Mouse (Mus musculus): Measurements from ENCODE around the gene Pecam1.
"Not testable (repeated sequence)": the region's sequence is repeated elsewhere in the genome, so short reads cannot be mapped to it uniquely, and the experiment has no call there.

Gene Pecam1

GRCm38 (mm10) chr11:106665328-106665727 is 85.1 kb downstream of the Pecam1 start:
- DNase-seq = no peak

GRCm38 (mm10) chr11:106664691-106665090 is 85.7 kb downstream of the Pecam1 start:
- no peak for DNase-seq

GRCm38 (mm10) chr11:106663838-106664237 is 86.6 kb downstream of the Pecam1 start:
- no peak for DNase-seq

GRCm38 (mm10) chr11:106662634-106663407 is 87.6 kb downstream of the Pecam1 start:
- no peak for DNase-seq

DNA sequence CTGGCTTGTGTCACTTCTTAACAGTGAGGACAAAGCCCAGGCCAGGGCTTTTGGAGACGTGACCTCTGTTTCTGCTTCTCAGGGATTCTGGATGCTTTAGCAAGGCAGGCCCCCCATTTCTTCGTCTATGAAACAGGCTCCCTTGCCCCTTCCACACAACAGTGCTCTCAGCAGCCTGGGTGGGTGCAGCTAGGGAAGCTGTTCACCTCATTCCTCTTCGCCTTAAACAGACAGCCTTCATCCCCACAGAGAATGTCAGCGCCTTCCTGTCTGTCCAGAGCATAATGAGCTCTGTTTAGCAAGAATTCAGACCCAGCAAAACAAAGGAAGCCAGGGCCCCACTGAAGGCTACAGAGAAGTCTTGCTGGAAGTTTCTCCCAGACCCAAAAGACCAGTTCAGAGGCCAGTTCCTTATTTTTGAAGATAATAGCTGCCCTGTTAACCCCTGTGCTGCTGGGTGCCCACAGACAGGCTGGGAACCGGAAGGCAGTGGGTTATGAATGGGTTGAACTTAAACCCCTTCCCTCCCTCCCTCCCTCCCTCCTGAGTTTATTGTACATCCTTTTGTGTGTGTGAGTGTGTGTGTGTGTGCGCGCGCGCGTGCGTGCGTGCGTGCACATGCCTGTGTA is 89.9 kb downstream of the Pecam1 start:
- no peak for DNase-seq

DNA sequence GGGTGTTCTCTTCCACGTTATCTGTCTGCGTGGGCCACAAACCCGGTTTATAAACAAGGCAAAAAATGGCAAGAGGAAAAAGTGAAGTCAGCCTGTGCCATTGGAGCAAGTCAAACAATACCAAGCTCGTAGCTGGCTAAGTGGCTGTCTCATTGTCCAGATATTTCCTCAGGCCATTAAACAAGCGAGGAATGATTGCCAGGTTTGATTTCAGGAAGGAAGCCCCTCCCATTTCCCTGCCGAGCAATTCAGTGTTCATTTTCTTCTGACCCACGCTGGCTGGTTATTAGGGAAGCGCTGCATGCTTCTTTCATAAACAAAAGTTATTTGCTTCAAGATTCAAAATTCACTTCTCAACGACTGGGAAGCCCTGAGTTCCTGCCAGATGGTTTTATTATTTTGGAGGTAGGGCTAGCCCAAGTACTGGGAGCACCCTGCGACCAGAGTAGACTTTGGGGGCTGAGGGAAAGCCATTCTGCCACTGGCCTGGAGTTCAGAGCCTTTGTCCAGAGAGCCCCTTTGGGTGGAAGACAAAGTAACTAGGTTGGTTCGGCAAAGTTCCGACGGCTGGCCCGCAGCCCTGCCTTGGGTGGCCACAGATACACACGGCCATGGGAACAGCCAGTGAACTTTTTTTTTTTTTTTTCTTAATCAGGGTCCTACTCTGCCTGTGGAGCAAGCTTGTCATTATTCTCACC is 90.7 kb downstream of the Pecam1 start:
- DNase-seq = no peak

DNA sequence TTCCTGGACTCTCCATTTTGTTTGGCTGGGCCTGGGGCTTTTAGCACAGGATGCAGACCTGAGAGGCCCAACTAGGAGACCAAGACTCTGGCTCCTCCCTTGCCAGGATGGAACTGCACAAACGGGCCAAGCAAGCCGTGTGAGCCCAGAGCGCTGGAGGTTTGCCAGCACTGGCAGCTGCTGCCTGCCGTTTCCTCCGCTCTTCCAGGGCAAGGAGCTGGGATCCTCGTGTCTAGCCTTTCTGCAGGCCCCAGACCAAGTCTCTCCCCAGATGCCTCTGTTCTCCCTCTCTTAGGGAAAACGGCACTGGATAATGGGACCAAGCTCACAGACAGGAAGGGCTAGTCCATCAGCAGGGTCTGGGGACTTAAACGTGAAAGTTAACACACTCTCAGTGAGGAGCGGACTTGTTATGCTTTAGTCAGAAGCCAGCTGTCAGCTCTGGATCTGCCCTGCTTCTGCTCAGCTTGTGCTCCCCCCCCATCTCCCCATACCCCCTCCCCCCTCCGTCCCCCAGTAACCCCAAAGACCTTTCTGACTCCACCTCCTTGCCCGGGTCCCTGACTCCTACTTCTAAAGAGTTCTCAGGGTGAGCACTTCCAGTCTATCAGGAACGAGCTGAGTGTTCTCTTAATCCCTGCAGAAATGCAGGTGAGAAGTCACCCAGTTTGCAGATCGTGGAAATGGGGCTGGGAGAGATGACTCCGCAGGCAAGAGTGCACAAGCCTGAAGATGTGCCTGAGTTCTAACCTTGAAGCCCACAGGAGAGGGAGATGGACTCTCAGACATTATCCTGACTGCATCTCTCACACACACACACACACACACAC is 92.2 kb downstream of the Pecam1 start:
- peak; percentile 87 to 89 for DNase-seq

DNA sequence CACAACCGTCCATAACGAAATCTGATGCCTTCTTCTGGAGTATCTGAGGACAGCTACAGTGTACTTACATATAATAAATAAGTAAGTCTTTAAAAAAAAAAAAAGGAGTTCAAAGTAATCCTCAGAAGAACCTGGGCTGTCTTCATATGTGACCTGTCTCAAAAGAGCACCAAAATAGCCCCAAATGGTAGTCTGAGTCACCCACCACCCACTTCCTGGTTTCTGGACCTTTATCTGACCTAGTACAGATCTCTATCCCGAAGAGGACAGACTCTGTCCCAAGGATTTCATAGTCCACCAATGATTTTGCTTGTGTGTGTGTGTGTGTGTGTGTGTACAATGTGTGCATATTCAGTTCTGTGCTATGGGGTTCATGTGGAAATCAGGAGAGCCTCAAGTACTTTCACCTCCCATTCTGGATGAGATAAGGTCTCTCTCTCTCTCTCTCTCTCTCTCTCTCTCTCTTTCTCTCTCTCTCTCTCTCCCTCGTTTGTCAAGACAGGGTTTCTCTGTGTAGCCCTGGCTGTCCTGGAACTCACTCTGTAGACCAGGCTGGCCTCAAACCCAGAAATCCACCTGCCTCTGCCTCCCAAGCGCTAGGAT is 93.4 kb downstream of the Pecam1 start:
- not testable (repeated sequence) for DNase-seq

GRCm38 (mm10) chr11:106648347-106648746 is 102.1 kb downstream of the Pecam1 start:
- peak; percentile 75 to 86 for DNase-seq

DNA sequence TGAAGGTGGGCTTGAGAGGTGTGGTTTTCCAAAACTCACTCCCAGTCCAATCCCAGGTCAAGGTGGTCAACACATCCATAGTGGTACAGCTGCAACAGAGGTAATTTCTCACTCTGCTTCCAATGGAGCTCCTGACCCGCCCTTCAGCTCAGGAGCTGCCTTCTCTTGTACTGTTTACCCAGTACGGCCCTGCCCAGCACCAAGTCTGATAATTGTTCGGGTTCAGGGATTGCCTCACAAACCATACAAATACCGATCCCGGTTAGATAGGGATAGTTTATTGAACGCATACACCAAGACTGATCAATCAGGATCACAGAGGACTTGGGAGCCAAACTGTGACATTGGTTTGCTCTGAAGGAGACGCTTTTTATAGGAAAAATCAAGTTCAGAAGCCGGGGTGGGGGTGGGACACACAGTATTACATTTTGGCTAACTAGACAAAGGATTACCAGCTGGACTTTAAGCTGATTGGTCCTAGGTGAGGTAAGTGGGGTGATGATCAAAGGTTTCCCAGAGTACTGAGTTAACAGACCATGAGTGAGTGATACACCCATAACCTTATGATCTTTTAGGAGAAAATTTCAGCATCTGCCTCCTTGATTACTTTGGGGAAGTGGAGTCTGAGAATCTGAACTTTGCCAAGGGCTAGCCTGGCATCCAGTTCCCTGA is 107.3 kb downstream of the Pecam1 start:
- no peak for DNase-seq

DNA sequence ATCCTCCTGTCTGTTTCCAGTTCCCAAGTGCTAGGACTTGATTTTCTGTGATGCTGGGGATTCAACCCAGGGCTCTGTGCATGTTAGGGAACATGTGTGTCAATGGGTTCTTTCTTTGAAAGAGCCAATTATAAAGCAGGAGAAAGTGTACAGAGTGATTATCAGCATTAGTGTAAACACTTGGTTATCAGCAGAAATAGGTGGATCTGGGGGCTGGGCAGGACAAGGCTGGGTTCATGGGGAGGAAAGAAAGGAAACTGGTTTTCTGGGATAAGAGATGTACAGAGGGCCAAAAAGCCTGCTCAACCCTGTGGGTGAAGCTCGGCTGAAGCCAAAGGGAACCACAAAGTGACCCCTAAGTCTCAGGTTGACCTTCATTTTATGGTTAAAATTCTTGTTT is 108.8 kb downstream of the Pecam1 start:
- DNase-seq = no peak

GRCm38 (mm10) chr11:106640059-106640458 is 110.4 kb downstream of the Pecam1 start:
- DNase-seq = no peak

DNA sequence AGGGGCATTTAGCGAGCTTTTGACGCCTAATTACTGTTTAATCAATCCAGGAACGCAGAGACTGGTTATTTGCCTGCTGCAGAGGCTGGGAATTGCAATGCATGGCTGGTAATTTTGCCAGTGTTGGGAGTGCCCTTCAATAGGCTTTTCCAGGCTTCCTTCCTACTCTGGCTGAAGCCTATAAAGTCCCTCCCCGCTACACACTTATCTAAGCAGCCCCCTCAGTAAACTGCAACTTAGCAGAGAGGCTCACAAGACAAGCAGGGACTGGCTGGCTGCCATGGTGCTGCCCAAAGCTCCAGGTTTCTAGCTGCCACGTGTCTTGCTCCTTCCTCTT is 111.1 kb downstream of the Pecam1 start:
- no peak for DNase-seq

GRCm38 (mm10) chr11:106638551-106639355 is 111.7 kb downstream of the Pecam1 start:
- DNase-seq = no peak

DNA sequence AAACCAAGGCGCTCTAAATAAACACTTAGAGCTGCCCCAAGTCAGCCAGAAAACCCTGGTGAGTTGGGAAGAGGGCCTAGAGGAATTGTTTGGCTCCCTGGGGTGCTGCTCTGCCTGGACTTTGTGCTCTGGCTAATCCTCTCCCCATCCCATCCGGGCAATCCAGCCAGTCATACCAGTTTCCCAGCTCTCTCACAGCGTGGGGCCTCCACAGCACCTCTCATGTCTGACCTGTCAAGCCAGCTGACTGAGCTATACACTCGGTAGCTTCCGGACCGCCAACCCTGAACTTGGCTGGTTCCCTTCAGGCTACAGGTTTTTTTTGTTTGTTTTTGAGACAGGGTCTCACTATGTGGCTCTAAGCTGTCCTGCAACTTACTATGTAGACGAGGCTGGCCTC is 112.7 kb downstream of the Pecam1 start:
- no peak for DNase-seq

DNA sequence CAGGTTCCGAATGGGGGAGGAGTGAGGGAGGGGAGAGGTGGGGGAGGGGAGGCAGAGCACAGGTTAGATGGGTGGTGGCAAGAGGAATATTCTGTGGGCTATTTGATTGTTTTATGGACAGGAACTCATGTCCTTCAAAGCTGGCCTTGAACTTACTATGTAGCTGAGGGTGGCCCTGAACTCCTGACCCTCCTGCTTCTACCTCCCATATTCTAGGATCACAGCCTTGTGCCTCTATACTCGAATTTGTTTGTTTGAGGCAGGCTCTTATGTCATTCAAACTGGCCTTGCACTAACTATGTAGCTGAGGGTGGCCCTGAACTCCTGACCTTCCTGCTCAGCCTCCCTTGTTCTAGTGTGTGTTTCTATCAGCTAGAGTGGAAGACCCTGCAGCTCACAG is 114.5 kb downstream of the Pecam1 start:
- DNase-seq = no peak

- not testable (repeated sequence) for DNase-seq
Observed at GRCm38 (mm10) chr11:106634175-106634574, 116.3 kb downstream of the Pecam1 start.

DNA sequence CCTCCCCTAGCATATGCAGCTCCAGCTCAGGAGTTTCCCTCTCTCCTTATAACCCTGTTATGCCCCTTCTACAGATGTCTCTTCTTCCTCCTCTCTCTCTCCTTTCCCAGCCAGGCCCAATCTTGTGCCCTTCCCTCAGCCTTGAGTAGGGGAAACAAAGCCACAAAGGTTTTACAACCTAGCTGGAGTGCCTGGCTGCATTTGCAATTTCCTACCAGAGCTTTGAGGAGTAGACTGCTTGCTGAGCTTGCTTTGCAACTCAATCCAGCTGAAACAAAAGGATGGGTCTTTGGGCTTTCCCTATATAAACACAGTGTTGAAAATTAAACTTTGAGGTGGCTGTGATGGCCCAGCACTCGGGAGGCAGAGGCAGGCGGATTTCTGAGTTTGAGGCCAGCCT is 117.0 kb downstream of the Pecam1 start:
- DNase-seq = no peak

GRCm38 (mm10) chr11:106627692-106628091 is 122.7 kb downstream of the Pecam1 start:
- DNase-seq = peak; percentile 65 to 78

DNA sequence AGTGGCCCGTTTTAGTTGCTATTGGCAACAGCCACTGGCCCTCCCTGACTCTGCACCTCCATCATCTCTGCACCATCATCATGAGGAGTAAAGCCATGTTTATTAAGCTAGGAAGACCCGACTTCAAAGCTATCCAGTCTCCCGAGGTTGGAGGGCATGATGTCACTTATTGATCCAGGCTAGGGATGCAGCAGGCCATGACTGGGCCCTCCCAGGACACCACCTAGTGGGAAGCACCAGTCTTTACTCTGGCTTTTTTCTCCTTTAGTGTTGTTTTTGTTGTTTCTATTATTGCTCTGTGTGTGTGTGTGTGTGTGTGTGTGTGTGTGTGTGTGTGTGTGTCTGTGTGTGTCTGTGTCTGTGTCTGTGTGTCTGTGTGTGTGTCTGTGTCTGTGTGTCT is 124.9 kb downstream of the Pecam1 start:
- DNase-seq = no peak

DNA sequence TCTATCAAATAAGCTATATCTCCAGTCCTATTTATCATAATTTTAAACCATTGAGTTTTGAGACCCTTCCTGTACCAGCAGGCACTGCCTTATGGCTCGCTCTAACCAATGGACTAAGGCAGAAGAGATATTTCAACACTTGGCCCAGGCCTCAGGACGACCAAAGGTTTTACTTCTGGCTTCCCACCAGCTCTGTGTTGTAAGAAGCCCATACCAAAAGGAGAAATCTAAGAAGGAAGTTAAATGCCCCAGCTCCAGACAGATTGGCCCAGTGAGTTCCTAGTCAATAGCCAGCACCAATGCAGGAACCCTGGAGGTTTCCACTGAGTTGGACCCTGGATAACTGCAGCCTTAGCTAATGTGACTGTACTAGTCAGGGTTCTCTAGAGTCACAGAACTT is 126.8 kb downstream of the Pecam1 start:
- DNase-seq = no peak

Data from cerebellum, adult 18-20 months (tissue).